Mouse (Mus musculus): ENCODE results near the gene Zfx. TPM values are rescaled to one million over a fixed set of nuclear protein-coding genes. Genes with fewer than 3 reads are reported as not detected.

The Zfx gene
- total RNA-seq (2015; ENCODE audit: low replicate concordance) (11.1 and 23.6 TPM in 2 replicates), total RNA-seq (2017; ENCODE audit: low replicate concordance) (12.4 and 25.9 TPM in 2 replicates)

GRCm38 (mm10) chrX:94123059-94123839 lies at the start of gene Zfx:
TSS of gene Zfx (minus strand) at chrX:94123702.
- peak; percentile 51; the same call in 1 of the 2 replicates for ATAC-seq (replicated peaks; ENCODE audit: low FRiP score, poor library complexity, severe bottlenecking)

DNA sequence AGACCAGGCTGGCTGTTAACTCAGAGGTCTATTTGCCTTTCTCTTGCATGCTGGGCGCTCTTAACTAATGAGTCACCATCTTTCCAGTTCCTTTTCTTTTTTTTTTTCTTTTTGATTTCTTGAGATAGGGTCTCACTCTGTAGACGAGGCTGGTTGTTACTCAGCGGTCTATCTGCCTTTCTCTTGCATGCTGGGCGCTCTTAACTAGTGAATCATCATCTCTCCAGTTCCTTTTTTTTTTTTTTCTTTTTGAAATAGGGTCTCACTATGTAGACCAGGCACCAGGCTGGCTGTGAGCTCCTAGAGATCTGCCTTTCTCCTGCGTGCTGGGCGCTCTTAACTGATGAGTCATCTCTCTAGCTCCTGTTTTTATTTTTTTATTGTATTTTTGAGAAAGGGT lies 45.8 kb upstream of the Zfx start:
- no peak for ATAC-seq (replicated peaks; ENCODE audit: low FRiP score, poor library complexity, severe bottlenecking)

- no peak for ATAC-seq (replicated peaks; ENCODE audit: low FRiP score, poor library complexity, severe bottlenecking)
Measured at GRCm38 (mm10) chrX:94152251-94152830, 28.8 kb upstream of the Zfx start.

DNA sequence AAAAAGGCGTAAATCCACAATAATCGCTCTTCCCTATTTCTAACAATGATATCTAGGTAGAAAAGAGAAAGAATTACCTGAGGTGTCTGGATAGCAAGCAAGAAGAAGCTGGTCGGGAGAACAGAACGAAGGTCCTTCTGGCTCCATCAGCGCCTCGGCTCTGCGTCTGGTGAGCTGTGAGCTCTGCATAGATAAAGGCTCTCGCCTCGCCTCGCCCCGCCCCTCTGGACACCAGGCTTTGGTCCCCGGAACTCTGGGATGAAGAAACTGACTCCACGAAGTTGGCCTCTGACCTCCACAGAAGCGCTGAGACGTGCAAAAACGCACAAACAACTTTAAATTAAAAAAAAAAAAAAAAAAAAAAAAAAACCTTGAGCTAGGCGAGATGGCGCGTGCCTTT lies 27.0 kb upstream of the Zfx start:
- ATAC-seq (replicated peaks; ENCODE audit: low FRiP score, poor library complexity, severe bottlenecking) = no peak

DNA sequence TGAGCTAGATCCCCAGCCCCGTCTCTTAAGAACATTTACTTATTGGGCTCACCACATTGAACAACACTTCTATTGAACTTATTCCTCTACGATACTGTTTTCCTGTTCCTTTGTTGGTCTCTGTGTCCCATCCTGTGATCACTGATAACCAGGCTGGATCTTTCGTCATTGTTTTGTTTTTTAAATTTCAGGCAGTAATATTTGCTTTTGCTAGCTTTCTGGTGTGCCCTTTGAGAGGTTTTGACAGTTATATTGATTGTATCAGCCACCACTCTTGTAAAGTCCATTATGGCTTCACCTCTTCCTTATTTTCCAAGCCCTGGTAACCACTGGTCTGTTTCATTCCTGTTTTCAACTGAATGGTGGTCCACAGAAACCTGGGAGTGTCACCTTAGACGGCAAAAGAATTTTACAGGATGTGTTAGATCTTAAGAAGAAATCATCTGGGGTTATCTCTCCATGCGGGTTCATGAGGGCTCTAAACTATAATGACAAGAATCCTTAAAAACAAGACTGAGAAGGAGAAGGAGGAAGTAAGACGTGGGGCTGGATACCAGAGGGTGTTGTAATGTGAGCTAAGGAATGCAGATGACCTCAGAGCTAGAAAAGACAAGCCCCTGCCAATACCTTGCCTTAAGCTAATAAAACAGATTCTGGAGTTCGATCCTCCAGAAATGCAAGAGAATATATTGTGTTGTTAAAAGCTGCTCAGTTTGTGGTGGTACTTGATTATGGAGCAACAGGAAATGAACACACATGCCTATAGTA lies 18.7 kb upstream of the Zfx start:
- no peak for ATAC-seq (replicated peaks; ENCODE audit: low FRiP score, poor library complexity, severe bottlenecking)

DNA sequence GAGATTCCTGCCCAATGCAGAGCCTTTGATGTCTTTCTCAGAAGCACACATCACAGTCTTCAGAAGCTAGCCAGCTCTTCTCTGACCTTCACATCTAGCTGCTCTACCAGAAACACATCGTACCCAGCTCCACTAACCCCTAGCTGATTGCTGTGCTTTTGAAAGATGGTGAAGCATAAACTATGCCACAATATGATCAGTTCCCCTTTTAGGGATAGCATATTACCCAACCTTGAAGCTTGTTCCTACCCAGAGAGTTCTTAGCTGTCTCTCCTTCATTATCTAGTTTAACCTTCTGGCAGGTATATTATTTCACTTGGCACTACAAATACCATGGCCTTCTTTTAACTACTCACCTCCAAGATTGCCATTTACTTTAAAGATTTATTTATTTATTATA lies 16.6 kb upstream of the Zfx start:
- ATAC-seq (replicated peaks; ENCODE audit: low FRiP score, poor library complexity, severe bottlenecking) = no peak

DNA sequence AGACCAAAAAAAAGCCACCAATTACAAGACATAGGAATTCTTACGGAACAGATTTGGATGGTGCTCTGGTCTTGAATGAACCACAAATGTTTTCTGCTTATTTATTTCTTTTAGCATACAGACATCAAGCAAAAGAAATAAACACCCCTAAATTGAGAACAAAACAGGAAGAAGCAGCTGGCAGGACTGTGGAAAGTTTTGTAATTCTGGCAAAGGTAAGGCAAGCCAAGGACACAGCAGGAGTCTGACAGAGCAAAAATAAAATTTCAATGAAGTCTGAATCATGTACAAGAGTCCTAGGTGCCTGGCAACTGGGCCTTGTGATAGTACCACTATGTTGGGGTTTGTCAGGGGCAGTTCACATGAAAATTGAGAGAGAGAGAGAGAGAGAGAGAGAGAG lies 14.8 kb upstream of the Zfx start:
- ATAC-seq (replicated peaks; ENCODE audit: low FRiP score, poor library complexity, severe bottlenecking) = no peak

GRCm38 (mm10) chrX:94135084-94135483 lies 11.6 kb upstream of the Zfx start:
- no peak for ATAC-seq (replicated peaks; ENCODE audit: low FRiP score, poor library complexity, severe bottlenecking)

GRCm38 (mm10) chrX:94133551-94133950 lies 10.0 kb upstream of the Zfx start:
- no peak for ATAC-seq (replicated peaks; ENCODE audit: low FRiP score, poor library complexity, severe bottlenecking)

DNA sequence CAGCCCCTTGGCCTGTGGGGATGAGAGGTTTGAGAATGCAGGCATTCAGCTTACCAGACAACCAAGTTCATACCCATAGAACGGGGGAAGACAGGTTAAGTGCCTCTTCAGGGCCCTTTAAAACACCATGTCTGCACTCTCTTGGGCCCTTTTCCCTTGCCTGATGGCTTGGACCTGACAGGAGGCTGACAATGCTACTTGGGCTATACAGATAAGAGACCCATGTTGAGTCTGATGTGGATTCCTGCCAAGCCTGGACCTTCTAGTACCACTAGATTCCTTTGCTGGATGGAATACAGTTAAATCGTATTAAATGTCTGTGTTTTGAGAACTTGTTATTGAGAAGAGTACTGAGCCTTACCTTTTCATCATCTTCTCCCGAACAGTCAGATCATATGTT lies 8.7 kb upstream of the Zfx start:
- no peak for ATAC-seq (replicated peaks; ENCODE audit: low FRiP score, poor library complexity, severe bottlenecking)

DNA sequence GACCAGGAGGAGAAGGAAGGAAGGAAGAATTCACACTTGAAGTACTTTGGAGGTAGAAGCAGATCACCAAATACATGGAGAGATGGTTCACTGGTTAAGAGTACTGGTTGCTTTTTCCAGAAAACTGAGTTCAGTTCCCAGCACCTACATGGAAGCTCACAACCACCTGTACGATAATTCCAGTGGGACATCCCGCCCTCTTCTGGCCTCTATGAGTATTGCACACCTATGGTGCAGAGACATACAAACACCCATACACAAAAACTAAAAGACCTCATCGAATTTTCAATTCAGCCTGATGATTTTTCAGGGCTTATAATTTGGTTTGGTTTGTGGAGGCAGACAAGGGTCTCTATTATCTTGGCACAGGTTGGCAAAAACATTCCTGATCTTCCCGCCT lies 6.2 kb upstream of the Zfx start:
- ATAC-seq (replicated peaks; ENCODE audit: low FRiP score, poor library complexity, severe bottlenecking) = no peak

DNA sequence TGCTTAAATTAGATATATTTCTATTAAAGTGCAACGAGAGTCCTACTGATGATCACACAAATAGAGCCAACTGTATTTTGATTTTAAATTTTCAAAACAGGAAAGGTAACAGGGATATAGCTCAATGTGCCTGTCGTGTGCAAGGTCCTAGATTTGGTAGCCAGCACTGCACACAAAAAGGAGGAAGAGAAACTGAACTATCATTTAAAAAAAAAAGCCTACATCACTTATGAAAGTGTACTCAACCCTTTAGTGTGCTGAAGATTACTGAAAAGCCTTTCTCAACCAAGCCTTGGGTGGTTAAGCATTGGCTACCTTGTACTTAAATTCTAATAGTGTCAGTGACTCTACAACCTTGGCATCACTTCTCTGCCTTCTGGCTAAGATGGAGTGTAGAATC lies 2.4 kb upstream of the Zfx start:
- no peak for ATAC-seq (replicated peaks; ENCODE audit: low FRiP score, poor library complexity, severe bottlenecking)

DNA sequence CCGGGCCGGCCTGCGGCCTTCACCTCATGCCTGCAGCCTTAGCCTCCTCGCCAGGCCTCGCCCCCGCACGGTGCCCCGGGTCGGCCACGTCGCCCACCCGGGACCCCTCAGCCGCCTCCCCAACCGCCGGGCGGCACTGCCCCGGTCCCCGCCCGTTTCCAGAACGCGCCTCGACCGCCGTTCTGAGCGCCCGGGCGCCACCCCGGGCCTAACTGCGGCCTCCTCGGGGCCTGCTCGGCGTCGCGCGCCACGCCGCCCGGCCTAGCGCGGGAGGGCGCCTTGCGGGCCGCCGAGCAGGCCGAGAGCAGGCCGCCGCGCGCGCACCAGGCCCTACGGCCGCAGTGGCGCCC lies 818 bp downstream of the Zfx start:
- ATAC-seq (replicated peaks; ENCODE audit: low FRiP score, poor library complexity, severe bottlenecking) = no peak

GRCm38 (mm10) chrX:94121866-94122708 lies 1.4 kb downstream of the Zfx start:
- peak; percentile 95 for ATAC-seq (replicated peaks; ENCODE audit: low FRiP score, poor library complexity, severe bottlenecking)

DNA sequence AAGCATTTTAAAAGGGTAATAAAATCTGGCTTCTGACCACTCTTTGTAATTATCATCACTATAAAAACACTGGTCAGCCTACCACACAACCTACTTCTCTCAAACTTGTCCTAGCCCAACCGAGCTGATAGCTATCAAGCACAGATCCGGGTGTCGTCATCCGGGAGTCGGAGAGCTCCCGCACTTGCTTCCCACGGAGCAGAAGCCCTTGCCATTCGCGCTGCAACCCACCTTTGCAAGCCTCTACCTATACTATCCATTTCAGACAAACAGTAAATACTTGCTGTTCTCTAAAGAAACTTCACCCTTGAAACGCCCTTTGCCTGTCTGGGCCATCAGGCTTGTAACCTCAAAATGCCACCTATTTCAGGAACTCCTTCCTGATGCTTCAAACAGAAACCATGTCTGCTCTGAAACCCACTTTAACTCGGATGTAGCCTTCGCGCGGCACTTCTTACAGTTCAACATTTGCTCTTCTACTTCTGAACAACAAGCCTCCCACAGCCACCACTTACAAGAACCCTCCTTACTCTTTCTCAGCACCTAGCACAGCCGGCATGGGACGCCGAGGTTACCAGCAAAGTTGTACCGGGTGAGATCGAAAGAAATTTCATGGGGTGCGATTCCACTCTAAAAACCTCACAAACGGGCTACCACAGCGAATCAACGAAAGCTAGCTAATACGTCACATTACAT lies 2.2 kb downstream of the Zfx start:
- peak; percentile 56; the same call in 1 of the 2 replicates for ATAC-seq (replicated peaks; ENCODE audit: low FRiP score, poor library complexity, severe bottlenecking)

- no peak for ATAC-seq (replicated peaks; ENCODE audit: low FRiP score, poor library complexity, severe bottlenecking)
Measured at GRCm38 (mm10) chrX:94118350-94118749, 5.2 kb downstream of the Zfx start.

DNA sequence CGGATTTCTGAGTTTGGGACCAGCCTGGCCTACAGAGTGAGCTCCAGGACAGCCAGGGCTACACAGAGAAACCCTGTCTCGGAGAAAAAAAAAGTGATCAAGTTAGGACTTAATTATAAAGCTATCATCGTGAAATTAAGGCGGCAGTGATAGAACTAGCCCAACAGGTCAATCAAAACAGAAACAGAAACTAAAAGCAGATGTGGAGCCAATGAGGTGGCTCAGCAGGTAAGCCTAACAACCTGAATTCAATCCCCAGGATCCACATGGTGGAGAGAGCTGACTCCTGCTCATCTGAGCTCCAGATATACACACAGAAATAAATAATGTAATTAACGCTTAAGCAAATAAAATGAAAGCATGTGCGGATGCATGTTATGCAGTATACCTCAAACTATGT lies 7.6 kb downstream of the Zfx start:
- no peak for ATAC-seq (replicated peaks; ENCODE audit: low FRiP score, poor library complexity, severe bottlenecking)

DNA sequence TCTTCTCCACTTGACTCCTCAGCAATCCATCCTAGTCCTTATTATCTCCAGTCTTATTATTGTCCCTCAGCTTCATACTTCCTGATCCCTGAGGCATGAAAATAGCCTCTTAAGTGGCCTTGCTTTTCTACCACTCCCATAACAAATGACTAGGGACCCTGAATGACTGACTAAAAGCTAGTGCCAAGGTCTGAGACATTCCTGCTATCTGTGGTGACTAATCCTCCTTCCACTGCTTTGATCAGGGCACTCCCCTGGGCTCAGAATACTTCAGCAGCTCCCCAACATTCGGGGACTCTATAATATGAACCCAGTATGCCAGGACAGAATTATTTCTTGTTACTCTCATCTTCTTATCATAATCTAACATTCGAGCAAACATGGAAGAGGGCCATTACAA lies 17.5 kb downstream of the Zfx start:
- ATAC-seq (replicated peaks; ENCODE audit: low FRiP score, poor library complexity, severe bottlenecking) = no peak

DNA sequence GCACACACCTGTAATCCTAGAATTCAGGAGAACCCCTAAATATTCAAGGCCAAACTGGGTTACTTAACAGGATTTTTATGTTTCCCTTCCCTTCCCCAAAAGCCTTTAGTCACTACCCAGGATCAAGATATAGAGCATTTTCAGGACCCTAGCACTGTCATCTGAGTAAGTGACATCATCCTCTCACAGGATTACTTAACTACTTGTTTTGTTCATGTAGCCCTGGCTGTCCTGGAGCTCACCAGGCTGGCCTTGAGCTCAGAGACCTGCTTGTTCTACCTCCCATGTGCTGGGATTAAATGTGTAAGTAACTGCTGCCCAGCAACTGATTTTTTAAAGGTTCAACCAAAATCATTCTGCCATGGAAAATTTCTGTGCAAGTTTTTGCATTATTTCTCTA lies 20.6 kb downstream of the Zfx start:
- ATAC-seq (replicated peaks; ENCODE audit: low FRiP score, poor library complexity, severe bottlenecking) = no peak
